Mouse (Mus musculus) embryonic facial prominence, embryonic 11.5 days (tissue): ENCODE data around the gene Exd1. TPM values are rescaled to one million over a fixed set of nuclear protein-coding genes. Genes with fewer than 3 reads are reported as not detected.

ENCODE experiments used
- ATAC-seq: fragments of 200-750 bp; cut with Nextera tagmentation; replicated peaks from 2 replicates; pipeline ENCODE4 v1.8.0; 2017; ENCODE audit warnings: low read depth; ENCODE audit not compliant: insufficient number of reproducible peaks, low FRiP score, low TSS enrichment
- DNase-seq: peaks from one replicate; pipeline ENCODE4 v3.0.0-alpha.2; 2015; ENCODE audit warnings: low spot score
- H3K27ac ChIP-seq: fragments of 300-500 bp; sonication (generic); replicated peaks from 2 replicates; pipeline ENCODE4 v1.5.1; 2014; ENCODE audit warnings: mild to moderate bottlenecking, low read depth, low read length, control low read depth
- H3K27me3 ChIP-seq: fragments of 300-500 bp; sonication (generic); 2 replicates; pipeline ENCODE4 v1.6.1; 2014; ENCODE audit warnings: mild to moderate bottlenecking, low read length, moderate library complexity, mixed read lengths; ENCODE audit not compliant: control insufficient read depth, insufficient read depth
- H3K36me3 ChIP-seq: fragments of 300-500 bp; sonication (generic); replicated peaks from 2 replicates; pipeline ENCODE4 v1.6.1; 2014; ENCODE audit warnings: low read depth, mild to moderate bottlenecking, low read length, moderate library complexity, mixed read lengths; ENCODE audit not compliant: control insufficient read depth, insufficient read depth
- H3K4me1 ChIP-seq: fragments of 300-500 bp; sonication (generic); 2 replicates; pipeline ENCODE4 v1.6.1; 2014; ENCODE audit warnings: low read length, mixed read lengths; ENCODE audit not compliant: control insufficient read depth, insufficient read depth
- H3K4me2 ChIP-seq: fragments of 300-500 bp; sonication (generic); 2 replicates; pipeline ENCODE4 v1.6.1; 2014; ENCODE audit warnings: low read depth, mild to moderate bottlenecking, control low read depth, low read length, moderate library complexity
- H3K4me3 ChIP-seq: fragments of 300-500 bp; sonication (generic); 2 replicates; pipeline ENCODE4 v1.5.1; 2014; ENCODE audit warnings: low read depth, low read length, control low read depth
- H3K9ac ChIP-seq: fragments of 300-500 bp; sonication (generic); replicated peaks from 2 replicates; pipeline ENCODE4 v1.6.1; 2014; ENCODE audit warnings: mild to moderate bottlenecking, control low read depth, low read length
- H3K9me3 ChIP-seq: fragments of 300-500 bp; sonication (generic); replicated peaks from 2 replicates; pipeline ENCODE4 v1.6.1; 2016; ENCODE audit warnings: mild to moderate bottlenecking, low read length, inconsistent platforms, mixed read lengths; ENCODE audit not compliant: control insufficient read depth
- WGBS: fragments of 180-500 bp; shearing (Covaris S2); extraction: QIAGEN DNeasy Blood & Tissue Kit; methylation state at CpG from one replicate; pipeline ENCODE4 v1.1.7; 2014; 5-methylcytosine and 5-hydroxymethylcytosine counted together
- polyA plus RNA-seq: library from polyadenylated mRNA; unstranded; fragments of >200 nt; fragmentation: Nextera tagmentation; extraction: Ambion mirVana; gene quantifications from 2 replicates; pipeline ENCODE4 v1.2.1, GENCODE M21; 2014

The Exd1 gene
- polyA plus RNA-seq, 1 experiment from 2014 or later = 0.48 TPM

- no peaks in the 10 kb centered on the region for H3K27me3 ChIP-seq
- H3K4me1 ChIP-seq = no peaks in the 10 kb centered on the region
- H3K4me3 ChIP-seq = no peak overlapping the region
- DNase-seq (no peak), ATAC-seq (no peak)
- no peak overlapping the region for H3K27ac ChIP-seq
- H3K4me2 ChIP-seq = no peak overlapping the region
- H3K9me3 ChIP-seq = no peaks in the 10 kb centered on the region
- 92% methylated on average over 8 of the region's 8 CpGs for WGBS
- H3K9ac ChIP-seq = no peak overlapping the region
- H3K36me3 ChIP-seq = no peaks in the 10 kb centered on the region
These were observed 36.9 kb upstream of the Exd1 start for GRCm38 (mm10) chr2:119584282-119584681.

- Histone ChIP-seq H3K4me2 (no peak overlapping the region), H3K4me3 (no peak overlapping the region), H3K27me3 (no peaks in the 10 kb centered on the region), H3K36me3 (no peaks in the 10 kb centered on the region), H3K9ac (no peak overlapping the region), H3K9me3 (no peaks in the 10 kb centered on the region), H3K4me1 (no peaks in the 10 kb centered on the region), H3K27ac (no peak overlapping the region)
- DNase-seq (no peak), ATAC-seq (no peak)
- 49% methylated on average over 2 of the region's 2 CpGs for WGBS
These were observed 36.0 kb upstream of the Exd1 start for GRCm38 (mm10) chr2:119583439-119583838.

DNA sequence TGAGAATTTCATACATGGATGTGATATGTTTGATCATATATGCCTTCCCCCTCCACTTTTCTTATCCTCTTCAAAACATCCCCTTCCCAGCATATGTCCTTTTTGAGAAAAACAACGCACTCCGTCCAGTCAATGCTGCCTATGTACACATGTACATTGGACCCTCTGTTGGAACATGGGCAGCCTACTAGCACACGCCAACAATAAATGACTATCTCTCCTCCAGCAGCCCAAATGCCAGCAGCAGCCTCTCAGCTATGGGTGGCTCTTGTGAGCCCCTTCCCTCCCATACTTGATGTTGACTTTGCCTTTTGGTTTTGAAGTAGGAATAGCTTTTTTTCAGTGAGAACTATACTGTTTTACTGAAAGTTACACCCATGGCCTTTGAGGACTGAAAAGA lies 34.1 kb upstream of the Exd1 start:
- H3K27me3 ChIP-seq = no peaks in the 10 kb centered on the region
- no peak for DNase-seq
- no peak overlapping the region for H3K4me3 ChIP-seq
- WGBS = 90% methylated on average over 3 of the region's 3 CpGs
- ATAC-seq = no peak
- no peaks in the 10 kb centered on the region for H3K9me3 ChIP-seq
- no peaks in the 10 kb centered on the region for H3K36me3 ChIP-seq
- no peak overlapping the region for H3K9ac ChIP-seq
- H3K4me1 ChIP-seq = no peaks in the 10 kb centered on the region
- no peak overlapping the region for H3K27ac ChIP-seq
- H3K4me2 ChIP-seq = no peak overlapping the region

GRCm38 (mm10) chr2:119572471-119572870 lies 25.0 kb upstream of the Exd1 start:
- Histone ChIP-seq H3K36me3 (no peaks in the 10 kb centered on the region), H3K4me3 (no peak overlapping the region), H3K9ac (no peak overlapping the region), H3K27ac (no peak overlapping the region), H3K4me1 (no peaks in the 10 kb centered on the region), H3K4me2 (no peak overlapping the region), H3K27me3 (no peaks in the 10 kb centered on the region), H3K9me3 (no peaks in the 10 kb centered on the region)
- ATAC-seq (no peak), DNase-seq (no peak)
- WGBS = 92% methylated on average over 1 of the region's 1 CpGs

- Histone ChIP-seq H3K27ac (no peak overlapping the region), H3K36me3 (no peaks in the 10 kb centered on the region), H3K27me3 (no peaks in the 10 kb centered on the region), H3K4me1 (no peaks in the 10 kb centered on the region), H3K9me3 (no peaks in the 10 kb centered on the region), H3K9ac (no peak overlapping the region), H3K4me2 (no peak overlapping the region), H3K4me3 (no peak overlapping the region)
- ATAC-seq = no peak
- DNase-seq = no peak
- WGBS = 90% methylated on average over 7 of the region's 7 CpGs
These were observed 18.9 kb upstream of the Exd1 start for GRCm38 (mm10) chr2:119566182-119566855.

- ATAC-seq (no peak), DNase-seq (no peak)
- no peaks in the 10 kb centered on the region for H3K9me3 ChIP-seq
- H3K9ac ChIP-seq = no peak overlapping the region
- WGBS = 96% methylated on average over 4 of the region's 4 CpGs
- no peak overlapping the region for H3K27ac ChIP-seq
- H3K4me2 ChIP-seq = no peak overlapping the region
- H3K4me3 ChIP-seq = no peak overlapping the region
- H3K27me3 ChIP-seq = no peaks in the 10 kb centered on the region
- no peaks in the 10 kb centered on the region for H3K4me1 ChIP-seq
- H3K36me3 ChIP-seq = no peaks in the 10 kb centered on the region
These were observed 17.9 kb upstream of the Exd1 start for GRCm38 (mm10) chr2:119565284-119565683.

DNA sequence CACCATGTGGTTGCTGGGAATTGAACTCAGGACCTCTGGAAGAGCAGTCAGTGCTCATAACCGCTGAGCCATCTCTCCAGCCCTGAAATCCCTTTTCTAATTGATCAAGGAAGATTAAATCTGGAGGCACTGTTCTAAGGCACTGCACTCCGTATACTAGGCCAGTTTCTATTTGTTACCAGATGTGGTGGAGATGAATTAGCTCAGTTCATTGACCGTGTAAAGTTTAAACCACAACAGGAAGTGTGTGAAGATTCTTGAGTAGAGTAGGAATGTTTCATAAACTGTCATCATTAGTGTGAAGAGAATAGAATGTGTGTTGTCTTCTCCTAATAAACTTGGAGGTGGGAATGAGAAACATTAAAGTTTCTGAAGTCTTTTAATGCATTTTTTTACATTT lies 14.4 kb upstream of the Exd1 start:
- no peak for DNase-seq
- WGBS = 89% methylated on average over 3 of the region's 3 CpGs
- Histone ChIP-seq H3K4me1 (no peaks in the 10 kb centered on the region), H3K9ac (no peak overlapping the region), H3K9me3 (no peaks in the 10 kb centered on the region), H3K36me3 (no peaks in the 10 kb centered on the region), H3K4me2 (no peak overlapping the region), H3K27me3 (no peaks in the 10 kb centered on the region), H3K27ac (no peak overlapping the region), H3K4me3 (no peak overlapping the region)
- no peak for ATAC-seq

GRCm38 (mm10) chr2:119558737-119559340 lies 11.4 kb upstream of the Exd1 start:
- H3K27ac ChIP-seq = no peak overlapping the region
- no peak for ATAC-seq
- no peaks in the 10 kb centered on the region for H3K9me3 ChIP-seq
- no peak overlapping the region for H3K9ac ChIP-seq
- no peaks in the 10 kb centered on the region for H3K4me1 ChIP-seq
- no peak overlapping the region for H3K4me3 ChIP-seq
- no peak for DNase-seq
- H3K27me3 ChIP-seq = no peaks in the 10 kb centered on the region
- no peaks in the 10 kb centered on the region for H3K36me3 ChIP-seq
- 71% methylated on average over 7 of the region's 7 CpGs for WGBS
- H3K4me2 ChIP-seq = no peak overlapping the region
